Mouse (Mus musculus) midbrain, embryonic 10.5 days (tissue): Measurements from ENCODE around the gene Slc25a17. TPM values are rescaled to one million over a fixed set of nuclear protein-coding genes. Genes with fewer than 3 reads are reported as not detected.

Source experiments
- DNase-seq: peaks from one replicate; pipeline ENCODE4 v3.0.0-alpha.2; 2017; ENCODE audit warnings: low spot score
- H3K27ac ChIP-seq: fragments of 300-500 bp; sonication (generic); replicated peaks from 2 replicates; pipeline ENCODE4 v1.5.1; 2016; ENCODE audit warnings: mild to moderate bottlenecking
- H3K27me3 ChIP-seq: fragments of 300-500 bp; sonication (generic); 2 replicates; pipeline ENCODE4 v1.6.1; 2016; ENCODE audit warnings: low read depth, mild to moderate bottlenecking; ENCODE audit not compliant: poor library complexity, severe bottlenecking
- H3K36me3 ChIP-seq: fragments of 300-500 bp; sonication (generic); 2 replicates; pipeline ENCODE4 v1.6.1; 2016; ENCODE audit warnings: mild to moderate bottlenecking, moderate library complexity
- H3K4me1 ChIP-seq: fragments of 300-500 bp; sonication (generic); 2 replicates; pipeline ENCODE4 v1.6.1; 2016
- H3K4me3 ChIP-seq: fragments of 300-500 bp; sonication (generic); 2 replicates; pipeline ENCODE4 v1.5.1; 2016; ENCODE audit warnings: mild to moderate bottlenecking, moderate library complexity
- H3K9me3 ChIP-seq: fragments of 300-500 bp; sonication (generic); replicated peaks from 2 replicates; pipeline ENCODE4 v1.6.1; 2016; ENCODE audit warnings: mild to moderate bottlenecking
- WGBS: fragments of 180-500 bp; shearing (Covaris S2); methylation state at CpG from one replicate; pipeline ENCODE4 v1.1.7; 2016; 5-methylcytosine and 5-hydroxymethylcytosine counted together
- polyA plus RNA-seq: library from polyadenylated mRNA; unstranded; fragments of >200 nt; fragmentation: Nextera tagmentation; extraction: Ambion mirVana; gene quantifications from 2 replicates; pipeline ENCODE4 v1.2.1, GENCODE M21; 2016

The Slc25a17 gene
- polyA plus RNA-seq, 1 experiment from 2014 or later: 91.3 TPM

DNA sequence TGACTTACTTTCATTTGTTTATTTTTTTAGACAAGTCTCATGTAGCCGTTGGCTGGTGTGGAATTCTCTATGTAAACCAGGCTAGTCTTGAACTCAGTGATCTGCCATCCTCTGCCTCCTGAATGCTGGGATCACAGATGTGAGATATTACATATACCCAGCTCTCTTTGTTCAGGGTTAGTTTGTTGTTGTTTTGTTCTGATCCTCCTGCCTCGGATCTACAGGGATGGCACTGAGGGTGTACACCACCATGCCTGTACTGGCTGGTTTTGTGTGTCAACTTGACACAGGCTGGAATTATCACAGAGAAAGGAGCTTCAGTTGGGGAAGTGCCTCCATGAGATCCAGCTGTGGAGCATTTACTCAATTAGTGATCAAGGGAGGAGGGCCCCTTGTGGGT lies 12.2 kb downstream of the Slc25a17 start:
- 73% methylated on average over 2 of the region's 2 CpGs for WGBS
- no peaks in the 10 kb centered on the region for H3K4me1 ChIP-seq
- no peak for DNase-seq

DNA sequence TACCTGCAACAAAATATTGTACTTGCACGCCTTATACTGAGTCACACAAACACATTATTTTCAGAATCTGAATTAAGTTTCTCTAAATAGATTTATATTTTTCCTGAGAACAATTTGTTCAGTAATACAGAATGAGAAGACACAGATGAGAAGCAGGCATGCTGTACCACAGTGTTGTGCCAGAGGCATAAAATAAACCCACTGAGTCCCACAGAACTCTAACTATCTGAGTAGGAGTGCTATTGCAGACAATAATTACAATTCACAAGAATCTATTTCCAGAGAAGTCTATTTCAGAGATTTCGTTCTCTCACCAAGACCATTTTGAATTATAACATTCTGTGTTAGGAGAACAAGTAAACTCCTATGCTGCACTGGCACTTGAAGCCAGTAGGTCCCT lies 13.1 kb downstream of the Slc25a17 start:
- Histone ChIP-seq H3K36me3 (peaks cover 20% of the 10 kb centered on the region), H3K27me3 (no peaks in the 10 kb centered on the region), H3K27ac (no peak overlapping the region), H3K4me3 (no peak overlapping the region), H3K4me1 (no peaks in the 10 kb centered on the region), H3K9me3 (no peaks in the 10 kb centered on the region)
- WGBS: 92% methylated on average over 2 of the region's 2 CpGs
- no peak for DNase-seq

More for the DNA sequence above, 12.2 kb downstream of the Slc25a17 start:
- no peak overlapping the region for H3K4me3 ChIP-seq
- H3K27ac ChIP-seq: no peak overlapping the region
- H3K36me3 ChIP-seq: peaks cover 12% of the 10 kb centered on the region
- H3K9me3 ChIP-seq: no peaks in the 10 kb centered on the region
- H3K27me3 ChIP-seq: no peaks in the 10 kb centered on the region

GRCm38 (mm10) chr15:81341426-81341825 lies 19.2 kb downstream of the Slc25a17 start:
- Histone ChIP-seq H3K9me3 (no peaks in the 10 kb centered on the region), H3K27me3 (no peaks in the 10 kb centered on the region), H3K4me1 (no peaks in the 10 kb centered on the region), H3K4me3 (no peak overlapping the region), H3K36me3 (peaks cover 58% of the 10 kb centered on the region), H3K27ac (no peak overlapping the region)
- no peak for DNase-seq
- WGBS: 95% methylated on average over 2 of the region's 2 CpGs

GRCm38 (mm10) chr15:81339158-81339557 lies 21.5 kb downstream of the Slc25a17 start:
- Histone ChIP-seq H3K27me3 (no peaks in the 10 kb centered on the region), H3K9me3 (no peaks in the 10 kb centered on the region), H3K4me1 (no peaks in the 10 kb centered on the region), H3K27ac (no peak overlapping the region), H3K36me3 (peaks cover 75% of the 10 kb centered on the region), H3K4me3 (no peak overlapping the region)
- no peak for DNase-seq
- WGBS: 94% methylated on average over 3 of the region's 3 CpGs

DNA sequence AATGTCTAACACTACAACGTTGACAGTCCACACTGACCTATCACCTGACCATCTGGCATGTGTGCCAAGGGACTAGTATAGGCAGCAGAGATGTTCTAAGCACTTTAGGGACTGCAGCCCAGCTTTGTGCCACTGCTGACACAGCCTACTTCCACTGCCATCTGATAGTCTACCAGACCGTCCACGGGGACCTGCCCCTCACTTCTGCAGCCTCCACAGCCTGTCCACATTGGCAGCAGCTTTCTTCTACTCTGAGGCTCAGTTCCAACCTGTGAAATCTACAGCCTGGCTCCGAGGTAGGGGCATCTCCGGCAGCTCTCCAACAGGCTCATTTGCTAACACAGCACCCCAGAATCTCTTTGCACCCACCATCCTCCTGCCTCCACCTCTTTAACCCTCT lies 24.1 kb downstream of the Slc25a17 start:
- no peaks in the 10 kb centered on the region for H3K4me1 ChIP-seq
- H3K36me3 ChIP-seq: peaks cover 82% of the 10 kb centered on the region
- H3K27me3 ChIP-seq: no peaks in the 10 kb centered on the region
- H3K4me3 ChIP-seq: no peak overlapping the region
- DNase-seq: no peak
- 88% methylated on average over 5 of the region's 5 CpGs for WGBS
- no peak overlapping the region for H3K27ac ChIP-seq
- no peaks in the 10 kb centered on the region for H3K9me3 ChIP-seq

DNA sequence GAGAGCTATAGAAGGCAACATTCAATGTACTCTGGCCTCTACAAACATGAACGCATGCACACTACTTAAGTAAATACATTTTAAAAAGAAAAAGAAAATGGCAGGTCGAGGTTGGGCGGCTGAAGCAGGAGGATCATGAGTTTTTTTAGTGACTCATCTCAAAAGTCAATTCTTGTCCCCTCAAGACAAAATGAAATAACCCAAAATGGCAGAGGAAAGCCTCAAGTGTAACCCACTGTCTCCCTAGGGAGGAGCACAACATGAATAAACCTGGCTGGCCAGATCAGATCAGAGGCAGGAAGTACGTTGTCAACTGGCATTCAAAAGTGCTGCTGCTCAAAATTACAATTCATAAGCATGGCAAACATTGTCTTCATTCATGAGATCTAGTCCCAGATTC lies 28.1 kb downstream of the Slc25a17 start:
- Histone ChIP-seq H3K27ac (no peak overlapping the region), H3K36me3 (peaks cover 79% of the 10 kb centered on the region), H3K4me3 (no peak overlapping the region), H3K4me1 (no peaks in the 10 kb centered on the region), H3K9me3 (no peaks in the 10 kb centered on the region), H3K27me3 (no peaks in the 10 kb centered on the region)
- WGBS: 94% methylated on average over 4 of the region's 4 CpGs
- DNase-seq: no peak

DNA sequence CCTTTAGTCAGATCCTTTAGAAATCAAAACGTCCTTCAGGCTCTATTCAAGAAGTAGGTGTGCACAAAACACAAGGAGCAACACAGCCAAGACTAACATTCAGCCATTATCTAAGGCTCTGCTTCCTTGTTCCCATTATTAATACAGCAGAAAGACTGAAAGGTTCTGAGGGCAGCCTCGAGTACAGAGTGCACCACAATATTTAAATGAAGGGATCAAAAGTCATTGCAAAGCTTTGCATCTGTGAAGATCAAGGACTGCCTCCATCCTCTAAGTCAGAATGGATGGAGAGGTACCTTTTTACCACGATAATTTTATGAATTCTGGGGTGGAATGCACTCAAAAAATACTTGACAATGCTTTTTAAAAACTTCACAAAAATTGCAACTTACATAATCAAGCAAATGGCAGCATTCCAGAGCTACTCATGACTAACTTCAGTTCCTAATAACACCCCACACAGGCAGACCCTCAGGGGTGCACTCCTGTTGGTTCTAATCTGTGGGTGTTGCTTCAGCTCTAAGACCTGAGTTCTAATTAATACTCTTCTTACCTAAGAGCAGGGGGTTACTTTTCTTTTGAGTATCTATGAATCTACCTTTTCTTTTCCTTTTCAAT lies 29.7 kb downstream of the Slc25a17 start:
- H3K4me3 ChIP-seq: no peak overlapping the region
- no peak for DNase-seq
- H3K27me3 ChIP-seq: no peaks in the 10 kb centered on the region
- no peaks in the 10 kb centered on the region for H3K9me3 ChIP-seq
- no peak overlapping the region for H3K27ac ChIP-seq
- H3K36me3 ChIP-seq: peaks cover 79% of the 10 kb centered on the region
- H3K4me1 ChIP-seq: no peaks in the 10 kb centered on the region
- WGBS: 80% methylated on average over 3 of the region's 3 CpGs

DNA sequence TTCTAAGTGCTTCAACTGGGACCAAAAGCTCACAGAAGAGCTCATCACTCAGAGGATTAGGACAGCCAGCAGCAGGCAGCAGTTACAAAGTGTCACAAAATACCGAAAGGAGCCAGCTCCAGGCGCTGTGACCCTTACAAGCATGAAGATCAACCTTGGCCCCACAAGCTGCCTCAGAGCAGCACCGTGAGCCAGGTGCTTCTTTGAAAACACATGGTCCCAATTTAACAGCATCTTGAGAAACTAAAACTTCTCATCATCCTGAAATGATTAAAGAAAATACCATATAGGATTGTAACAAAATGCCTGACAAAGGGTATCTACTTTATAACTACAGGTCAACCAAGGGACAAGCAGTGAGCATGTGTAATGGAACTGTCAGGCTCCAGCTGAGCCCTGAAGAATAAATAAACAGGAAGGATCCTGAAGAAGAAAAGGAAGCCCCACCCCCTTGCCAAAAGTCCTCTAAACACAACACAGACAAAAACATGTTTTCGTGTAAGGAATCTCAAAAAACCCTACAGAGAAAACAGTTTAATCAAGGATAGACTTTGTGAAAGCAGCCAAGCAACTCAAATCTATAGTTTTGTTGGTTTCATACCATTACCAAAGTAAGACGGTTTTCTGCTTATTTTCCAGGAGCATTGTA lies 30.8 kb downstream of the Slc25a17 start:
- Histone ChIP-seq H3K9me3 (no peaks in the 10 kb centered on the region), H3K36me3 (peaks cover 79% of the 10 kb centered on the region), H3K4me3 (no peak overlapping the region), H3K4me1 (no peaks in the 10 kb centered on the region), H3K27ac (no peak overlapping the region), H3K27me3 (no peaks in the 10 kb centered on the region)
- 79% methylated on average over 5 of the region's 5 CpGs for WGBS
- no peak for DNase-seq

DNA sequence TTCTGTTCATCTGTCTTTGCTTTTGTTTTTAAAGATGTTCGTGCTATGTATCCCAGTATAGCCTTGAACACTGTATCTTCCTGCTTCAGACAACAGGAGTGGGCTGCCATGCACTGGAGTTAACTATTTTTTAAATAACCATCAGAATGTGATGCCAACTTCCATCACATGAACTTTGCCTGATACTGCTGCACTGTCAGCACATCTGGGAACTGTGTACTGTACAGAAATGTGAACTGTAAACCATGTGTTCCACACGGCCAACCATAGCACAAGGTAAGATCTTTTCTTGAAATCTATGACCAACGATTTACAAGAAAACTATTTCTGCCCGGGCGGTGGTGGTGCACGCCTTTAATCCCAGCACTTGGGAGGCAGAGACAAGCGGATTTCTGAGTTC lies 33.1 kb downstream of the Slc25a17 start:
- Histone ChIP-seq H3K27me3 (no peaks in the 10 kb centered on the region), H3K4me1 (no peaks in the 10 kb centered on the region), H3K36me3 (peaks cover 78% of the 10 kb centered on the region), H3K4me3 (no peak overlapping the region), H3K27ac (no peak overlapping the region), H3K9me3 (no peaks in the 10 kb centered on the region)
- WGBS: 91% methylated on average over 7 of the region's 7 CpGs
- DNase-seq: no peak

GRCm38 (mm10) chr15:81324979-81325378 lies 35.6 kb downstream of the Slc25a17 start:
- WGBS: 85% methylated on average over 4 of the region's 4 CpGs
- Histone ChIP-seq H3K27me3 (no peaks in the 10 kb centered on the region), H3K4me1 (no peaks in the 10 kb centered on the region), H3K4me3 (no peak overlapping the region), H3K36me3 (peaks cover 95% of the 10 kb centered on the region), H3K27ac (no peak overlapping the region), H3K9me3 (no peaks in the 10 kb centered on the region)
- DNase-seq: no peak

DNA sequence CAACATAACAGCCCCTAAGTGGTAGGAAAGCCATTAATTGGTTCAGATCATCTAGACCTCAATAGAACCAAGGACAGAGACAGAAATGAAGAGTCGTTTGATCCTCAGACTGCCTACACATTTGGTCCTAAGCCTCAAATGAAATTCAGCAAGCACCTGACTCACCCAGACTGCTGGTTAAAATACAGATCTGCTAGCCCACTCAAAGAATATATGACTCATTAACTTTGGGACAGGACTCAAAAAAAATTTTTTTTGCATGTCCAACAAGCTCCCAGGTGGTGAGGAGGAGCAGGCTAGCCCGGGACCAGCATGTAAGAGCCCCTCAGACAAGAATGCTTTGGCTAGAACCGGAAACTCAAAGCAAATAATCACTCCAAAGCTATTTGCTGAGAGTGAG lies 40.5 kb downstream of the Slc25a17 start:
- DNase-seq: no peak
- no peaks in the 10 kb centered on the region for H3K4me1 ChIP-seq
- H3K27me3 ChIP-seq: no peaks in the 10 kb centered on the region
- peaks cover 3% of the 10 kb centered on the region for H3K9me3 ChIP-seq
- WGBS: 96% methylated on average over 3 of the region's 3 CpGs
- no peak overlapping the region for H3K27ac ChIP-seq
- H3K36me3 ChIP-seq: peaks cover 91% of the 10 kb centered on the region
- no peak overlapping the region for H3K4me3 ChIP-seq

DNA sequence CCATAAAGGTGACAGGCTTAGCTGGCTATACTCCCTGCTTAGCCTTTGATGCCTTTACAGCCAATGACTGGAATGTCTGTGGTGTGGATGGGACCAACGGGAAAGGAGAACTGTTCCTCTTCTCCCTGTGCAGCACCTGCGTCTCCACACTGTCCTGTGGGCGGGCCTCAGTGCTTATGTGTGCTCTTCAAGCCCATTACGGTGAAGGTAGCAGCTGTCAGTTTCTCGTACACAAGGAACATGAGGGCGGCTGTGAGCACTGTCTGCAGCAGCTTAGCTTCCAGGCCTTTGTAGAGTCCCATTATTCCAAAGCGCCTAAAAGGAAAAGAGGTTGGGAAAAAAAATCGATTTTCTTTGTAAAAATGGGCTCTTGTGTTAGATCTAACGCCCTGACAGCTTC lies 41.1 kb downstream of the Slc25a17 start:
- WGBS: 91% methylated on average over 9 of the region's 9 CpGs
- no peaks in the 10 kb centered on the region for H3K4me1 ChIP-seq
- peaks cover 84% of the 10 kb centered on the region for H3K36me3 ChIP-seq
- no peak for DNase-seq
- no peaks in the 10 kb centered on the region for H3K27me3 ChIP-seq
- H3K4me3 ChIP-seq: no peak overlapping the region
- peaks cover 3% of the 10 kb centered on the region for H3K9me3 ChIP-seq
- H3K27ac ChIP-seq: no peak overlapping the region

- Histone ChIP-seq H3K27ac (no peak overlapping the region), H3K4me3 (no peak overlapping the region), H3K36me3 (peaks cover 38% of the 10 kb centered on the region), H3K9me3 (peaks cover 3% of the 10 kb centered on the region), H3K4me1 (no peaks in the 10 kb centered on the region), H3K27me3 (no peaks in the 10 kb centered on the region)
- WGBS: 92% methylated on average over 3 of the region's 3 CpGs
- DNase-seq: no peak
These were observed 46.7 kb downstream of the Slc25a17 start for GRCm38 (mm10) chr15:81313928-81314327.
